Mouse (Mus musculus) gastrocnemius, adult 2 months (tissue): ENCODE results near the gene Ndufaf8. TPM values are rescaled to one million over a fixed set of nuclear protein-coding genes. Genes with fewer than 3 reads are reported as not detected.

Experiments
- DNase-seq: peaks from one replicate; pipeline ENCODE4 v3.0.0; 2022
- H3K27ac ChIP-seq: fragments of 200-600 bp; 2 replicates; pipeline ENCODE4 v1.8.1; 2022; ENCODE audit warnings: mild to moderate bottlenecking
- H3K4me3 ChIP-seq: fragments of 200-600 bp; 2 replicates; pipeline ENCODE4 v1.8.1; 2022; ENCODE audit warnings: mild to moderate bottlenecking, moderate library complexity
- CTCF ChIP-seq: fragments of 200-600 bp; IDR thresholded peaks from 2 replicates; pipeline ENCODE4 v1.8.1; 2022; ENCODE audit warnings: antibody characterized with exemption, mild to moderate bottlenecking, moderate library complexity
- intact Hi-C: fragments of 180-260 bp; cut with DNase I; formaldehyde crosslinking; loops from one replicate; pipeline ENCODE4 v1.15.1; 2025
- total RNA-seq, 2 experiments: library from RNA; stranded (reverse); gene quantifications; 2 replicates each; pipeline ENCODE4 v1.2.3; 2021

Gene Ndufaf8
- total RNA-seq, 2 experiments from 2014 or later, result 38.3 to 43.3 TPM

GRCm38 (mm10) chr11:120120642-120121420, 22.1 kb downstream of the Ndufaf8 start:
- peak; percentile 79 for TF ChIP-seq CTCF
- intact Hi-C loops, result no loop called here
- Histone ChIP-seq H3K4me3 (no peak overlapping the region), H3K27ac (no peak overlapping the region)
- DNase-seq, result peak; percentile 72

- H3K27ac ChIP-seq, result peak overlapping the region; percentile 40
- peak; percentile 58 for DNase-seq
- intact Hi-C loops, result no loop called here
- no peak for TF ChIP-seq CTCF
- H3K4me3 ChIP-seq, result no peak overlapping the region
Measured at GRCm38 (mm10) chr11:120122126-120122525, 23.4 kb downstream of the Ndufaf8 start.

GRCm38 (mm10) chr11:120126845-120127244, 28.1 kb downstream of the Ndufaf8 start:
- no peak for DNase-seq
- intact Hi-C loops, result no loop called here
- H3K4me3 ChIP-seq, result no peak overlapping the region
- no peak for TF ChIP-seq CTCF
- no peak overlapping the region for H3K27ac ChIP-seq

- no peak for TF ChIP-seq CTCF
- Histone ChIP-seq H3K4me3 (no peak overlapping the region), H3K27ac (no peak overlapping the region)
- no peak for DNase-seq
- intact Hi-C loops, result no loop called here
Measured at GRCm38 (mm10) chr11:120129281-120129680, 30.6 kb downstream of the Ndufaf8 start.

GRCm38 (mm10) chr11:120134148-120134547, 35.4 kb downstream of the Ndufaf8 start:
- no peak for DNase-seq
- Histone ChIP-seq H3K4me3 (no peak overlapping the region), H3K27ac (no peak overlapping the region)
- TF ChIP-seq CTCF, result no peak
- intact Hi-C loops, result no loop called here

DNA sequence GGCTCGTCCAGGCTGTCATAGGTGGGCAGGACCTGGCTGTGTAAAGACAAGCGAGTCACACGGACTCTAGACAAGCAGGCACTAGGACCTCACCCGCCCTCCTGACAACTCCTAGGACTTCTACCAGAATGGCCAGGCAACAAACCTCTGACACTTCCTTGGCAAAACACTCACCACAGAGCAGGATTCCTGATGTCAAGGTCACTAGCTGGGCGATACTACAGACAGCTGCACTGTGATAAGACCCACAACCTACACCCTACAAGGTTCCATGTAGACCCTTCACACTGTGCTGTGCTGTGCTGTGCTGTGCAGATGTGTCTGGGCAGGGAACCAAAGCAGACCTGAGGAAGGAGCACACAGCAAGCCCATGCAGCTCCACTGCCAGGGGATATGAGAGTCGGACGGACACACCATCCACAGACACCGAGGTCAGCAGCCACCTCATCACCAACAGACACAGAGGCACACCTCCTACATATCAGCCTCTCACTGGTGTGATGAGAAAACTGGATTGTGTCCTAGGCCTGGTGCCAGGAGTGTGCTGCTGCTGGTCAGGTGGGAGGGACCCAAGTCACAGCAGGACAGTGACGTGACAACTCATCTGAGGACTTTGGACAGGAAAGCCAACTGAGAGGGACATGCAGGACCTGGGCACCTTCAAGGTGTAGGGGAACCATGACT, 36.3 kb downstream of the Ndufaf8 start:
- Histone ChIP-seq H3K27ac (peak overlapping the region; percentile 31; the same call in 1 of the 2 replicates), H3K4me3 (no peak overlapping the region)
- intact Hi-C loops, result no loop called here
- no peak for DNase-seq
- no peak for TF ChIP-seq CTCF

- intact Hi-C loops, result no loop called here
- no peak for TF ChIP-seq CTCF
Measured at GRCm38 (mm10) chr11:120136195-120136594, 37.5 kb downstream of the Ndufaf8 start.

GRCm38 (mm10) chr11:120136796-120137624, 38.3 kb downstream of the Ndufaf8 start:
- peak; percentile 33 for DNase-seq
- H3K4me3 ChIP-seq, result no peak overlapping the region
- TF ChIP-seq CTCF, result no peak
- intact Hi-C loops, result no loop called here
- peak overlapping the region; percentile 74 for H3K27ac ChIP-seq

More at GRCm38 (mm10) chr11:120136195-120136594, 37.5 kb downstream of the Ndufaf8 start:
- peak overlapping the region; percentile 31; the same call in 1 of the 2 replicates for H3K27ac ChIP-seq
- DNase-seq, result peak; percentile 42
- no peak overlapping the region for H3K4me3 ChIP-seq

DNA sequence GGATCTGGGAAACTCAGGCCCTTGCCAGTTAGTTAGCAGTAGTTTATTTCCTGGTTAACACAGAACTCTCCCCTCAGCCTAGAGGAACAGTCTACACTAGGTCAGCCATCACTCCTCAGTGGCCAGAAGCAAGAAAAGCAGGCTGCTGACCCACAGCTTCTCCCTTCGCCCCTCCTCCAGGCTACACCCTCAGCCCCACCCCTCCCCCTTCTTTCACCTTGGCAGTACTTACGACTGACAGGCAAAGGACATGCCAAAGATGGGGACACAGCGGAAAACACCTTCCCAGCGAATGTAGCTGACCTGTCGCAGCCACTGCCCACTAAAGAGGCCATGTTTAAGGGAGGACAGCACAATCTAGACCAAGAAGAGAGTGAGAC, 38.9 kb downstream of the Ndufaf8 start:
- DNase-seq, result peak; percentile 60
- intact Hi-C loops, result no loop called here
- TF ChIP-seq CTCF, result no peak
- Histone ChIP-seq H3K4me3 (peak overlapping the region; percentile 24), H3K27ac (peak overlapping the region; percentile 74)

DNA sequence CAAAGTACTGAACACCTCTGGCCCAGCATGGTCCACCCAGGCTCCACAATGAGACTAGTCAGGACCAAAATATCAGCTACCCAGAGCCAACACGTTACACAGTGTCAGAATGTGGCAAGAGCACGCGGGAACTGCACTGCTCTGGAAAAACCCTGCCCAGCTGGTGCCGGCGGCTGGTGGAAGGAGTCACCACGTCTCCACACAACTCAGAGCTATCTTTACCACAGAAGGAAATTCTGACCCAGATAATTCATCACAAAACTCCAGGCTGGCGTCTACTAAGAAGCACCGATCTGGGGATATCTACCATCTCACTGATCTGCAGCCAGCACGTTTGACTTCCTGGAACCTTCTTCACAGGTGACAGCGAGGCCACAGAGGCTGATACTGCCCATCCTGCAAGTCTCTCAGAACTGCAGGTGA, 40.6 kb downstream of the Ndufaf8 start:
- no peak for TF ChIP-seq CTCF
- intact Hi-C loops, result no loop called here
- DNase-seq, result peak; percentile 59
- Histone ChIP-seq H3K4me3 (no peak overlapping the region), H3K27ac (peak overlapping the region; percentile 74)

GRCm38 (mm10) chr11:120140255-120140654, 41.5 kb downstream of the Ndufaf8 start:
- intact Hi-C loops, result no loop called here
- Histone ChIP-seq H3K4me3 (no peak overlapping the region), H3K27ac (peak overlapping the region; percentile 74)
- peak; percentile 50 for TF ChIP-seq CTCF
- DNase-seq, result peak; percentile 65

GRCm38 (mm10) chr11:120142601-120143051, 43.9 kb downstream of the Ndufaf8 start:
- peak; percentile 53 for DNase-seq
- intact Hi-C loops, result no loop called here

More at GRCm38 (mm10) chr11:120142601-120143051, 43.9 kb downstream of the Ndufaf8 start:
- peak; percentile 53 for TF ChIP-seq CTCF
- no peak overlapping the region for H3K4me3 ChIP-seq
- peak overlapping the region; percentile 81 for H3K27ac ChIP-seq
